Comparison of ENCODE assay signal across 25 mouse cellular contexts in genomic region chr10:125933388-125933787, GRCm38 (mm10). TPM values are rescaled to one million over a fixed set of nuclear protein-coding genes. Genes with fewer than 3 reads are reported as not detected.
A peak's percentile ranks its signal among the peaks of the same experiment; 100 is the strongest.
DNase-seq lines count a peak whose midpoint lies in the region; ATAC-seq lines count a peak whose summit lies in the region.
"Had no signal": no experiment of that assay in that cellular context is flagged by ENCODE, and none has a peak within 500 bp of the region (broad histone marks: within the 10 kb centered on the region; RNA-seq: fewer than 3 reads in every experiment).

No protein-coding gene starts in this region.

- no peaks in the 10 kb centered on the region for H3K9me3 ChIP-seq in heart, embryonic 10.5 days
- no peaks in the 10 kb centered on the region for H3K9me3 ChIP-seq in midbrain, embryonic 11.5 days (ENCODE audit: control insufficient read depth, low read length)
- H3K9me3 ChIP-seq in midbrain, embryonic 14.5 days (ENCODE audit: control insufficient read depth, low read length) = no peaks in the 10 kb centered on the region
- H3K9me3 ChIP-seq in forebrain, embryonic 11.5 days (ENCODE audit: control insufficient read depth, low read length) = no peaks in the 10 kb centered on the region
- H3K9me3 ChIP-seq: embryonic facial prominence, embryonic 12.5 days; embryonic facial prominence, embryonic 15.5 days; forebrain, embryonic 12.5 days; forebrain, embryonic 15.5 days; hindbrain, embryonic 10.5 days had no signal

- H3K4me2 ChIP-seq in midbrain, embryonic 11.5 days = no peak overlapping the region
- H3K4me2 ChIP-seq in midbrain, embryonic 14.5 days (ENCODE audit: low read length) = no peak overlapping the region
- no peak overlapping the region for H3K4me2 ChIP-seq in forebrain, embryonic 11.5 days (ENCODE audit: low read depth, low read length, severe bottlenecking)
- H3K4me2 ChIP-seq: embryonic facial prominence, embryonic 12.5 days; embryonic facial prominence, embryonic 15.5 days; forebrain, embryonic 12.5 days; forebrain, embryonic 15.5 days; heart, embryonic 11.5 days; hindbrain, embryonic 14.5 days had no signal

- WGBS in heart, embryonic 10.5 days = 69% methylated on average over 6 of the region's 6 CpGs
- WGBS in midbrain, embryonic 11.5 days = 85% methylated on average over 6 of the region's 6 CpGs
- whole genome bisulfite sequencing in midbrain, embryonic 14.5 days = 82% methylated on average over 6 of the region's 6 CpGs
- 82% methylated on average over 6 of the region's 6 CpGs for WGBS in forebrain, embryonic 11.5 days

- H3K27ac ChIP-seq in heart, embryonic 10.5 days = no peak overlapping the region
- H3K27ac ChIP-seq in midbrain, embryonic 11.5 days (ENCODE audit: low read depth, low read length) = no peak overlapping the region
- H3K27ac ChIP-seq in midbrain, embryonic 14.5 days (replicated peaks; ENCODE audit: low read depth, low read length) = no peak overlapping the region
- no peak overlapping the region for H3K27ac ChIP-seq in forebrain, embryonic 11.5 days (ENCODE audit: low read depth, low read length)
- H3K27ac ChIP-seq: embryonic facial prominence, embryonic 12.5 days; embryonic facial prominence, embryonic 15.5 days; forebrain, embryonic 12.5 days; forebrain, embryonic 15.5 days; heart, adult 2 months; hindbrain, embryonic 10.5 days; hindbrain, embryonic 14.5 days; hindbrain, postnatal 0 days had no signal

- no peaks in the 10 kb centered on the region for H3K36me3 ChIP-seq in heart, embryonic 10.5 days
- H3K36me3 ChIP-seq in midbrain, embryonic 11.5 days (ENCODE audit: control insufficient read depth, insufficient read depth, low read length) = no peaks in the 10 kb centered on the region
- H3K36me3 ChIP-seq in midbrain, embryonic 14.5 days (ENCODE audit: control insufficient read depth, insufficient read depth, low read length) = no peaks in the 10 kb centered on the region
- H3K36me3 ChIP-seq in forebrain, embryonic 11.5 days (ENCODE audit: control insufficient read depth, insufficient read depth, low read length) = no peaks in the 10 kb centered on the region
- H3K36me3 ChIP-seq: embryonic facial prominence, embryonic 12.5 days; embryonic facial prominence, embryonic 15.5 days; forebrain, embryonic 12.5 days; forebrain, embryonic 15.5 days; hindbrain, embryonic 10.5 days had no signal

- no peak overlapping the region for H3K4me3 ChIP-seq in heart, embryonic 10.5 days
- H3K4me3 ChIP-seq in midbrain, embryonic 11.5 days (ENCODE audit: low read depth, low read length) = no peak overlapping the region
- no peak overlapping the region for H3K4me3 ChIP-seq in midbrain, embryonic 14.5 days (replicated peaks; ENCODE audit: low read depth, low read length)
- no peak overlapping the region for H3K4me3 ChIP-seq in forebrain, embryonic 11.5 days (ENCODE audit: low read depth, low read length)
- H3K4me3 ChIP-seq: embryonic facial prominence, embryonic 12.5 days; embryonic facial prominence, embryonic 15.5 days; forebrain, embryonic 12.5 days; forebrain, embryonic 15.5 days; heart, adult 2 months; hindbrain, embryonic 10.5 days had no signal

- no peak for ATAC-seq in midbrain, embryonic 11.5 days (ENCODE audit: low FRiP score)
- no peak for ATAC-seq in midbrain, embryonic 14.5 days (ENCODE audit: low FRiP score, low TSS enrichment)
- ATAC-seq in forebrain, embryonic 11.5 days (replicated peaks; ENCODE audit: low FRiP score) = no peak
- ATAC-seq: activated CD4-positive, CD25-positive, alpha-beta regulatory T cell, adult 4 months; hindbrain, postnatal 0 days had no signal

- DNase-seq in heart, embryonic 10.5 days (ENCODE audit: low spot score) = peak; percentile 63
- no peak for DNase-seq in heart, postnatal 4 days
- peak; percentile 16 for DNase-seq in kidney, adult 9 months
- DNase-seq in kidney, adult 8-10 months = no peak
- peak; percentile 75 for DNase-seq in midbrain, embryonic 11.5 days (ENCODE audit: low spot score, missing footprints)
- DNase-seq in midbrain, embryonic 14.5 days = no peak
- DNase-seq in yolk sac, embryonic 10.5 days (ENCODE audit: low spot score) = peak; percentile 61
- no peak for DNase-seq in forebrain, embryonic 11.5 days (ENCODE audit: low spot score)
- DNase-seq: adrenal gland, adult 8-10 months; adrenal gland, postnatal 25 days; cerebellum, adult 18-20 months; cerebellum, adult 9-10 months; cerebellum, postnatal 14 days; gastrocnemius, postnatal 10 days; gastrocnemius, postnatal 36 days; heart, adult 2 months had no signal

- H3K9ac ChIP-seq in midbrain, embryonic 11.5 days (ENCODE audit: low read length) = no peak overlapping the region
- no peak overlapping the region for H3K9ac ChIP-seq in midbrain, embryonic 14.5 days (replicated peaks; ENCODE audit: low read length)
- no peak overlapping the region for H3K9ac ChIP-seq in forebrain, embryonic 11.5 days (ENCODE audit: low read length)
- H3K9ac ChIP-seq: embryonic facial prominence, embryonic 12.5 days; embryonic facial prominence, embryonic 15.5 days; forebrain, embryonic 12.5 days; forebrain, embryonic 15.5 days; hindbrain, embryonic 14.5 days had no signal

- no peaks in the 10 kb centered on the region for H3K27me3 ChIP-seq in heart, embryonic 10.5 days (ENCODE audit: insufficient read depth, poor library complexity, severe bottlenecking)
- H3K27me3 ChIP-seq in midbrain, embryonic 11.5 days (ENCODE audit: control insufficient read depth, insufficient read depth, low read length) = no peaks in the 10 kb centered on the region
- H3K27me3 ChIP-seq in midbrain, embryonic 14.5 days (ENCODE audit: control insufficient read depth, insufficient read depth, low read length) = no peaks in the 10 kb centered on the region
- no peaks in the 10 kb centered on the region for H3K27me3 ChIP-seq in forebrain, embryonic 11.5 days (ENCODE audit: control insufficient read depth, insufficient read depth, low read length)
- H3K27me3 ChIP-seq: embryonic facial prominence, embryonic 12.5 days; embryonic facial prominence, embryonic 15.5 days; forebrain, embryonic 12.5 days; forebrain, embryonic 15.5 days had no signal

- no peaks in the 10 kb centered on the region for H3K4me1 ChIP-seq in heart, embryonic 10.5 days
- no peaks in the 10 kb centered on the region for H3K4me1 ChIP-seq in midbrain, embryonic 11.5 days (ENCODE audit: control insufficient read depth, insufficient read depth, low read length)
- no peaks in the 10 kb centered on the region for H3K4me1 ChIP-seq in midbrain, embryonic 14.5 days (ENCODE audit: control insufficient read depth, insufficient read depth, low read length)
- no peaks in the 10 kb centered on the region for H3K4me1 ChIP-seq in forebrain, embryonic 11.5 days (replicated peaks; ENCODE audit: control insufficient read depth, insufficient read depth, low read length)
- H3K4me1 ChIP-seq: forebrain, embryonic 12.5 days had no signal

RNA-seq across cellular contexts. Expression of gene Lrig3, which starts 32.6 kb away (rescaled TPM):
- 3.3 and 8.4 TPM in 2 replicates for polyA plus RNA-seq in heart, embryonic 10.5 days (2016; fragmentation: Nextera tagmentation; extraction: Ambion mirVana)
- total RNA-seq in heart, postnatal 4 days (2021) = 1 to 10 TPM; 3.5 to 4.0 TPM
- 9.2 and 9.5 TPM in 2 replicates for polyA plus RNA-seq in midbrain, embryonic 11.5 days (2014; fragmentation: Nextera tagmentation; extraction: Ambion mirVana)
- polyA plus RNA-seq in midbrain, embryonic 14.5 days (2014; fragmentation: Nextera tagmentation; extraction: Ambion mirVana) = 2.4 and 5.5 TPM in 2 replicates
- 10.9 and 11.2 TPM in 2 replicates for polyA plus RNA-seq in forebrain, embryonic 11.5 days (2014; fragmentation: Nextera tagmentation; extraction: Ambion mirVana)
- polyA plus RNA-seq: activated CD4-positive, CD25-positive, alpha-beta regulatory T cell, adult 4 months had no signal

Comparison
In these comparisons a context has a peak if more than half of its experiments do, and no peak if none do; other contexts are left out.
1. DNase-seq: peak in heart, embryonic 10.5 days (single experiment), kidney, adult 9 months (single experiment), midbrain, embryonic 11.5 days (single experiment) and yolk sac, embryonic 10.5 days (single experiment); none in heart, postnatal 4 days (single experiment), kidney, adult 8-10 months (0 of 2), midbrain, embryonic 14.5 days (single experiment) and forebrain, embryonic 11.5 days (single experiment).